Mouse (Mus musculus): ENCODE results near the gene Unc5cl.

Gene Unc5cl

GRCm38 (mm10) chr17:48542733-48543132 lies 88.0 kb downstream of the Unc5cl start:
- DNase-seq, result no peak

GRCm38 (mm10) chr17:48543301-48543765 lies 88.6 kb downstream of the Unc5cl start:
- no peak for DNase-seq

- DNase-seq, result no peak
These were observed 90.0 kb downstream of the Unc5cl start for GRCm38 (mm10) chr17:48544722-48545121.

GRCm38 (mm10) chr17:48545223-48545943 lies 90.7 kb downstream of the Unc5cl start:
- no peak for DNase-seq

- DNase-seq, result no peak
These were observed 91.3 kb downstream of the Unc5cl start for GRCm38 (mm10) chr17:48546036-48546435.

DNA sequence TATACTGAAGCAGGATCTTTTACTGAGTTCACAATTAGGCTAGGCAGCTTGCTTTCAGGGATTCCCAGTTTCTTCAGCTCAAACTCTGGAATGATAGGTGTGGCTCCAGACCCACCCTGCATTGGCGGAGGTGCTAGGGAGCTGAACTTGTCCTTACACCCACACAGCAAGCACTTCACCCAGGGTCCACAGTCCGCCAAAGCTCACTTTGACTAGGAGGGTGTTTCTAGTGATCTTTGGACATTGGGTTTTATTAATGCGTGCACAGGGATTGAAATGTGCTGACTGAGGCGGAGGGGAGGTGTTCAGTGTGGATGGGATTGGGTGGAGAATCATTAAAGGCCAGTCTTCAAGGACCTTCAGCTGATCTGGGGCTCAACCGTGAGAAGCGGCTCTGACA lies 93.0 kb downstream of the Unc5cl start:
- DNase-seq, result no peak

- DNase-seq, result peak; percentile 86
These were observed 97.3 kb downstream of the Unc5cl start for GRCm38 (mm10) chr17:48551788-48552531.

DNA sequence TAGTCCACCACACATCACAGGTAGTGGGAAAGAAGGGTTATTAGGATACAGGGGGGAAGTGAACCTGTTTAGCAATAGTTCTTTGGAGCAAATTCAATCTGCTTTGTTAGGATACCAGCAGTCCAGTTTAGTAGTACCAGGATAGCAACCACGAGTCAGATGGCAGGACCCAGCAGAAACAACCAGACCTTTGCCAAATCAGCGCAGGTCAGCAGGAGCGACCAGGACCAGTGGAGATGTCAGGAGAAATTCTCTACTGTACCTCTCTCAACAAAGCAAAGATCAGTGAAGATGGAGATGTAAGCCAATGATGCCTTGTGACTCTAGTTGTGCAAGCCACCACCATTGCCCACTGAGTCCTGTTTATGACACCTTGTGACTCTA lies 97.8 kb downstream of the Unc5cl start:
- peak; percentile 49 for DNase-seq

GRCm38 (mm10) chr17:48556223-48556962 lies 101.7 kb downstream of the Unc5cl start:
- no peak for DNase-seq

GRCm38 (mm10) chr17:48557823-48558715 lies 103.4 kb downstream of the Unc5cl start:
- DNase-seq, result no peak

GRCm38 (mm10) chr17:48564931-48565330 lies 110.2 kb downstream of the Unc5cl start:
- DNase-seq, result no peak

DNA sequence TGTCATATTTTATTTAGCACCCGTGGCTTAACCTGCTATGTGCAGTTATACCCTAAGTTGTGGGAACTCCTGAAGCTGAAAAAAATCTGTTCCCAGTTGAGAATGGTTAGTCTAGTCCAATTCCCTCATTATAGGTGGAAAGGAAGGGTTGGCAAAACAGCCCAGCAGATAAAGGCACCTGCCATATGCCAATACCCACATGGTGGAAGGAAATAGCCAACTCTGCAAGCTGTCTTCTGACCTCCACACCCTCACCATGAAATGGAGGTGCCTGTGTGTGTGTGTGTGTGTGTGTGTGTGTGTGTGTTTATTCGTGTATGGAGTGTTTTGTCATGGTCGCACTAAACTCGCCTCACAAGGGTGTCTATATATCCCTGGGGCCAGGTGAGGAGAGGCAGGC lies 115.0 kb downstream of the Unc5cl start:
- DNase-seq, result peak; percentile 25

- no peak for DNase-seq
These were observed 126.5 kb downstream of the Unc5cl start for GRCm38 (mm10) chr17:48581153-48581552.

DNA sequence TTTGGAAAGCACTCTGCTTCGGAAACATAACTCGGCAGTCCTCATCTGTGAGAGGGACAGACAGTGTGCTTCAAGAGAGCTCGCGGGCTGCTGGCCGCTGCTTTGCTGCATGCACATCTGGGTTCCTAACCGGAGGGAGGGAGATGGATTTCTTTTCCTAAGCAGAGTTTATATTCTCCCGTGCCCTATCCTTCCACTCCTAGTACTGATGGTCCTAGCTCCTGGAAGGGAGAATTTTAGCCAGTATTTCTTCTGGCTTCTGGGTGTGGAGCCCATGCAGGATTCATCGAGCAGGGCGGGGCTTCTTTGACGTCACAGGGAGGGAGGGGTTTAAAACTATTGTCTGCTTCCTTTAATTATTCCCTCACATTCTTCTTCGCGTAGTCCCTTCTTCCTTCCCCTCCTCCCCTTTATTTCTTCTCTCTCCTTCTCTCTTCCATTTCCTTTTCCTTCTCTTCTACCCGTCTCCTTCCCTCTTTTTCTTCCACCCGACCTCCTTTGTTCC lies 127.8 kb downstream of the Unc5cl start:
- no peak for DNase-seq

- DNase-seq, result peak; percentile 41
These were observed 128.7 kb downstream of the Unc5cl start for GRCm38 (mm10) chr17:48583401-48583800.

DNA sequence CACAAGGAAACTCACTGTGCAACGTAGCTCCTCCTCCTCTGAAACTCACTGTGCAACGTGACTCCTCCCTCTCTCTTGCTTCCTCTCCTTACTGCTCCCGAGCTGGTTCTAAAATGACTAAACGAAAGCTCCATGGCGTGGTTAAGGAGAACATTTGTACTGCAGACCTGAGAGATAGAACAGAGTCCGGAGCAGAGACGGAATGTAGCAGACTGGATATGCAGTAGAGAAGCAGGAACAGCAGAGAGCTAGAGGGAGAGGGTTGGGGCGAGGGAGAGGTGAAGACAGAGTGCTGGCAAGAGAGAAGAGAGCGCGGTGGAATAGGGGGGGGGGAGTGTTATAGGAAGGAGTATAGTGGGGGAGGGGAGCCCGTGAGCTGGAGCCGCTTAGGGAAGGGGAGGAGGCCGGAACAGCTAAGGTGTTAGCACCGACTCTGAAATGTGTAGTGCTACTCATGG lies 131.2 kb downstream of the Unc5cl start:
- DNase-seq, result no peak

GRCm38 (mm10) chr17:48588674-48589073 lies 134.0 kb downstream of the Unc5cl start:
- DNase-seq, result no peak
